Mouse (Mus musculus) adrenal gland, adult 2 months (tissue): ENCODE measurements around the gene Fam129b. TPM values are rescaled to one million over a fixed set of nuclear protein-coding genes. Genes with fewer than 3 reads are reported as not detected.
A peak's percentile ranks its signal among the peaks of the same experiment; 100 is the strongest.

ENCODE experiments used
- DNase-seq: peaks from one replicate; pipeline ENCODE4 v3.0.0; 2021
- polyA plus RNA-seq: library from polyadenylated mRNA; depleted of rRNA; stranded (reverse); fragments of >200 nt; gene quantifications from 2 replicates; pipeline ENCODE4 v1.2.3, GENCODE M21; 2012
- total RNA-seq, 2 experiments: library from RNA; stranded (reverse); gene quantifications; 2 replicates each; pipeline ENCODE4 v1.2.3; 2021

The Fam129b gene
- total and polyA plus RNA-seq, 3 experiments = 14.8 to 27.4 (median 20.1) TPM

- no peak for DNase-seq
Observed at GRCm38 (mm10) chr2:32891278-32891677, 15.4 kb downstream of the Fam129b start.

- DNase-seq = no peak
Observed at GRCm38 (mm10) chr2:32892490-32892889, 16.6 kb downstream of the Fam129b start.

DNA sequence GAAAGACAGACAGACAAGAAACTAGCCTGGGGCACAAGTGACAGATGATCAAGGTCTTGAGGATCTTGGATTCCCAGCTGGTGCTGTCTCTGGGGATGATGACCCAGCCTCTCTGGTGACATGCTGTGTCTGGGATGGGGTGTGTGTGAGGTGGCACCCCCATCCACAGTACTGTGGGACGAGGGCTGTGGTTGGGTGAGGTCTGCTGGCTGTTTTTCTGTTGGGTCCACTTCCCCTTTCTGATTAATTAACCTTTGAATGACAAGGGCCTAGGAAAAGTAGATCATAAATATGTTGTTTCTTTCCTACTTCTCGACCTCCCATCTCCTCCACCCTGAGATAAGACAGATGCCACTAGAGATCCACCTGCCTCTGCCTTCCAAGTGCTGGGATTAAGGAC, 18.2 kb downstream of the Fam129b start:
- no peak for DNase-seq

DNA sequence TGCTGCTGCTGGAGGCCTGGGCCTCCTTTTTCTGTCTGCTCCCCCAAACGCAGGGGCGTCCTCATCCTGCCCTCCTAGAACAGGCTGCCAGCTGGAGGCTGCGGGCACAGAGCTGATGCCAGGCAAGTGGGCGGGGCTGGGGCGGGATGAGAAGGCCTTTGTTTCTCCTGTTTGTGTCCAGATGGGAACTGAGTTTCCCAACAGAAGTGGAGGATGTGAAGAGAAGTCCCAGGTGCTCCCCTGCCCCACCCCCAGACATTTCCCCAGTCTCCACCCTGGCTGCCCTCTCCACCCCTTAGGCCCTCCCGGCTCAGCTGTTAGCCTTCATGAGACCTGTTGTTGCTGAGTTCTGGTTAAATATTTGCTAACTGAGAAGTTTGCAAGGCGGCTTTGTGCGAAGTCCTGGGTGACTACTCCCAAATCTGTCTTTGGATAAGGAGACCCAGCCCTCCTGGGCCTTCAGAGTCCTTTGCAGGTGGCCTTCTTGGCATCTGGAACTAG, 19.7 kb downstream of the Fam129b start:
- DNase-seq = no peak

DNA sequence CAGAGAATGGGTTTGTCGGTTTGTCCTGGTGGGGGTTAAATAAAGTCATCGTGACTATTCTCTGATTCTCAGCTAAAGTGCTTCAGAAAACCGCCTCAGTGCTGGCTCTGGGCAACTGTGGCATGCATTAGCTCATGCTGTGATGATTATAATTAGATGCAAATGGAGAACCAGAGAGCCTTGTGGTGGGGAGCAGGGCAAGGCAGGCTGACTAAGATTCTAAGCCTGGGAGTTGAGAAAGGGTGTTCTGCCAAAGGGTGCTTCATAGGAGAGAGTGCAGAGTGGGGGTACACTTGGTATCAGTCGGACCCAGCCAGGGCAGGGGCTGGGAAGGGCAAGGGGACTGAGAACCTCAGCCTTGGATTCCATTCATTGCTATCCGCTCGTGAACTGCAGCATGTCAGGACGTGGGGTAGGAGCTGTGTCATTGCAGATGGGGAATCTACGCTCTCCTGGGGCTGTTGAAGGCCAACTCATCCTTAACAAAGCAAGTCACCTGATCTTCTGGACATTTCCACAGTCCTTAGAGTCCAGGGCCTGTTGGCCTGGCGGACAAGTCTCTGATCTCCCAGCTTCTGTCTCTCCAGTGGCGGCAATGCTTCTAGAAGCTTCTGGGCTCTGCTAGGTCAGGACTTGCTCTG, 20.7 kb downstream of the Fam129b start:
- DNase-seq = no peak

GRCm38 (mm10) chr2:32898983-32899382, 23.1 kb downstream of the Fam129b start:
- DNase-seq = no peak

DNA sequence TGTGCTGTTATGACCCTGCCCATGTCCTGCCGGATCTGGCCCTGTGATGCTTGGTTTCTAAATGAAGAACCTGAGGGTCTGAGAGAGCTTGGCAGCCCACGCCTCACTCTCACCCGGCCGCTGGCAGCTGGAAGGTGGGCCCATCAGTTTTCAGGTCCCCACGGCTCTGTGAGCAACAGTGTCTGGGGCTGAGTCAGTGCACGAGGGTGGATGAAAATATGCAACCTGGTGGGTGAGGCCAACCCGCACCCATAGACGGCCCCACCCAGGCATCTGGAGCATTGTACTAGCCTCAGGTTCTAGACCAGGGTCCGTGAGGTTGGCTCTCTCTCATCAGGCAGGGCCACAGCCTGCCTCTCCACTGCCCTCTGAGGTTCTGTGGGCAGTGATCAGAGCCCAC, 26.2 kb downstream of the Fam129b start:
- no peak for DNase-seq

DNA sequence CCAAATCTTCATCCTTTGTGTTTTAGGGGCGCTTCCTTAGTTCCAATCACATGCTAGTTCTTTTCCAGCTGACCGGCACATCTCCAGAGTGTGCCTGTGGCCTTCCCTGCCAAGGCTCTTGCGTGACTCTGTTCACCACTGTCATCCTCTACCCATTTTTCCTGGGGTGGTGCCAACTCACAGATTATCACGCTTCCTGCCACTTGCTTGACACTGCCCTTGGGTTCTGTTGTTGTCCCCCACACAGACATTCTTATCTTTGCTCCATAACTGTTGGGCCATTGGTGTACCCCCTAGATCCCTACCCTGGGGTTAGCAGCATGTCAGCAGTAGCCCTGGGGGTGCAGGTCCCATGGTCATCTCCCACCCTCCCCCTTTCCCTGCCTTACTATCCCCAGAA, 27.6 kb downstream of the Fam129b start:
- DNase-seq = peak; percentile 28

DNA sequence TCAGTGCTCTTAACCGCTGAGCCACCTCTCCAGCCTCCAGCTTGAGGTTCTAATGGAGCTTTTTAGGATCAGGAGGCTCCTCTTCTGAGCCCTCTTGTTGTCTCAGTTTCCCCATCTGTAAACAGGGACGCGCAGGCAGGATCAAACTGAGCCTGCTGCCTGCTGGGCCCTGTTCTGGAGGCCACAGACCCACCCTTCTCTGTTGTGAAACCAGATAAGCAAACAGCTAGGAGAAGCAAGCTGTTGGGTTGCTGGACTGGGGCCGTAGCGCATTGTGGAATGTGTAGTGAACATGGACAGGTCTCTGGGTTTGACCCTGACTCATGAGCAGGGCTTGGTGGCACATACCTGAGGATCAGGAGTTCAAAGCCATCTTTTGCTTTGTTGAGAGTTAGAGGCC, 28.7 kb downstream of the Fam129b start:
- no peak for DNase-seq

DNA sequence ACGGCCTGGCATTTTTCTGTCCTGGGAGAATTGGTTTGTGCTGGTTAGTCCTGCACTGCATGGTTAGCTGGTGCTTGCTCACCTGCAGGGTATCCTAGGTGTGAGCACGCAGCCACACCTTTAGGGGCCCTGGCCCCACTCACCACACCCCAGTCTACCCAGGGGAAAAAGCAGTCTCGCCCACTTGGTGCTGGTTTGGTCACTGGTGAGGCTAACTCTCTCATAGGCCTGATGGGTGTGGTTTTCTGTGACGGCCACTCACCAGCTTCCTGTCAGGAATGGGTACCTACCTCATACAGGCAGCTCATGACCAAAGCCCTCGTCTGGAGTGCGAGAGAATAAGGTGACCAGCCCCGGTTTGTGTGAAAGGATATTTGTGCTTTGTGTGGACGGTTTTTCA, 29.4 kb downstream of the Fam129b start:
- no peak for DNase-seq

DNA sequence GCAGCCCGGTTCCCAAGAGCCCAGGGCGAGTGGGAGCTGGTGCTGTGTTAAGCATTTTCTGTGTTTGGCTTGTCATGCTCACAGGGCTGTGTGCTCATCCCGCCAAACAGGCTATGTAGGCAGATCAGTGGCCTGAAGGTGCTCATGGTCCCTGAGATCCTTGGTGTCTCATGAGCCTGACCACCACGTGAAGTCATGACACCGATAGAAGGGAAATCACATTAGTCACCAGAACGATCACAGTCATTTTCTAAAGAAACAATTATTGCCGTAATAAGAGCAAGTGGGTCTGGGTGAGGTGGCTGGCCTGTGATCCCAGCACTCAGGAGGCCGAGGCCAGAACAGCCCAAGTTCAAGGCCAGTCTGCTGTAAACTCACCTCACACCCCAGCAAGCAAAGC, 31.5 kb downstream of the Fam129b start:
- DNase-seq = no peak

- peak; percentile 52 for DNase-seq
Observed at GRCm38 (mm10) chr2:32908272-32908671, 32.4 kb downstream of the Fam129b start.

GRCm38 (mm10) chr2:32908796-32909195, 32.9 kb downstream of the Fam129b start:
- no peak for DNase-seq

GRCm38 (mm10) chr2:32911639-32912182, 35.8 kb downstream of the Fam129b start:
- no peak for DNase-seq

- peak; percentile 79 for DNase-seq
Observed at GRCm38 (mm10) chr2:32912210-32912804, 36.4 kb downstream of the Fam129b start.

DNA sequence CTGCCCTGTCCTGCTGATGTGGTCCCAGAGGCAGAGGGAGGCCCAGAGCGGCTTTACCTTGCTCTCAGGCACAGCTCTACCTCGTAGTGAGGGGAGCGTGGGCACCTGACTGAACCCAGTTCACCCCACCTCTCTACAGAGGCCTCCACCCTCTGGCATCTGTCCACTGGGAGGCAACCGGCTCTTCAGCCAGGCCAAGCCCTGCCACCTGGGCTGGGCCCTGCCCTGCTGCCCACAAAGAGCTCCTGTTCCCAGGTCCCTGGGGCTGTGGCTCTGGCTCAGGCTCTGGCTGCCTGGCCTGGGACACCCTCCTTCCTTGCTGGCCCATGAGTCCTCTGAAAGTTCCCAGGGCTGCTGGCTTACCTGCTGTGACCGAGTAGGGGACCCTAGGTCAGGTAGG, 38.4 kb downstream of the Fam129b start:
- DNase-seq = no peak

GRCm38 (mm10) chr2:32914896-32915295, 39.0 kb downstream of the Fam129b start:
- DNase-seq = peak; percentile 74

GRCm38 (mm10) chr2:32917526-32917925, 41.6 kb downstream of the Fam129b start:
- DNase-seq = peak; percentile 84

- DNase-seq = no peak
Observed at GRCm38 (mm10) chr2:32918391-32918790, 42.5 kb downstream of the Fam129b start.

DNA sequence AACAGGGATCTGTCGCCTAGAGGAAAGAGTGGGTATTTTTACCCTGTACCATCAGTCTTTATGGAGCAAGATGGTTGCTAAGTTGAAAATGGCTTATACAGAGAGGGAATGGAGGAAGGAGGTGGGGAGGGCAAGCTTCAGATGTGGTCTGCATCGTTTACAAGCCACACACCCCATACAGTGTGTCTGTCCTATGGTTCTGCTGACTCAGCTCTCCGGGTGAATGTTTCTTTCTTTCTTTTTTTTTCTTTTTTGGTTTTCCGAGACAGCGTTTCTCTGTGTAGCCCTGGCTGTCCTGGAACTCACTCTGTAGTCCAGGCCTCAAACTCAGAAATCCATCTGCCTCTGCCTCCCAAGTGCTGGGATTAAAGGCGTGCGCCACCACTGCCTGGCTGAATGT, 45.3 kb downstream of the Fam129b start:
- DNase-seq = no peak

GRCm38 (mm10) chr2:32921801-32922380, 46.0 kb downstream of the Fam129b start:
- DNase-seq = no peak

DNA sequence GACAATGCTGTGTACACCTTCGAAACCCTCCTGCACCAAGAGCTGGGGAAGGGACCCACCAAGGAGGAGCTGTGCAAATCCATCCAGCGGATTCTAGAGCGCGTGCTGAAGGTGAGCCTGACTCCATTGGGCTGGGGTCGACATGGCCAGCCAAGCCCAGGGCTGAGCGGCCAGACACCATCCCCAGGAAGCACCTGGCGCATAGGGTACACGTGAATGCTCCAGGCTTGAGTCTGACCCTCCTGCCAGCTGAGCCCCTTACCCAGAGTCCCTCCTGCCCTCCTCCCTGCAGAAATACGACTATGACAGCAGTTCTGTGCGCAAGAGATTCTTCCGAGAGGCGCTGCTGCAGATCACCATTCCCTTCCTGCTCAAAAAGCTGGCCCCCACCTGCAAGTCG, 46.6 kb downstream of the Fam129b start:
- DNase-seq = no peak

GRCm38 (mm10) chr2:32923551-32924250, 47.8 kb downstream of the Fam129b start:
- DNase-seq = no peak
